Mouse (Mus musculus) megakaryocyte, embryonic 14.5 days (primary cell): ENCODE measurements around the gene D630039A03Rik.

Experiments
- FLI1 ChIP-seq: IDR thresholded peaks from 2 replicates; pipeline ENCODE4 v1.6.1; 2012; ENCODE audit warnings: low read length, inconsistent platforms, mixed read lengths
- GATA1 ChIP-seq: IDR thresholded peaks from 3 replicates; pipeline ENCODE4 v1.6.1; 2012; ENCODE audit warnings: mixed read lengths, low read length, inconsistent platforms, borderline replicate concordance

GRCm38 (mm10) chr4:57930559-57931170 is 14.6 kb upstream of the D630039A03Rik start:
- TF ChIP-seq GATA1 (no peak), FLI1 (no peak)
